1 mouse cellular context compared by ENCODE assay signal in the genomic region with DNA sequence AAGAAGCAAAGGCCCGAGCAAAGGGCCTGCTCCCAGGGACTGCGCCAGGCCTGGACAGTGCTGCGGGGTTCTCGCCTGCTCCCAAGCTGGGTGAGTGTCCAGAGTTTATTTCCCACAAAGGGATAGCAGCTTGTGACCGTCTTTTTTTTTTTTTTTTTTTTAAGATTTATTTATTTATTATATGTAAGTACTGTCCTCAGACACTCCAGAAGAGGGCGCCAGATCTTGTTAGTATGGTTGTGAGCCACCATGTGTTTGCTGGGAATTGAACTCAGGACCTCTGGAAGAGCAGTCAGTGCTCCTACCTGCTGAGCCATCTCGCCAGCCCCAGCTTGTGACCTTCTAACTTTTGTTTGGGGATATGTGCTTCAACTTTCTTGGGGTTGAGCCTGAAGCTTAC.
TF ChIP-seq lines count a peak whose summit lies in the region.

No protein-coding gene starts in this region.

TF ChIP-seq in MEL, 35 proteins besides CTCF, POLR2A, EP300 and RAD21:
- TF ChIP-seq BHLHE40 (IDR thresholded peaks at IDR 0.05; ENCODE audit: borderline replicate concordance, low read depth, low read length): no peak
- peak; percentile 72 for TF ChIP-seq ZNF384 (IDR thresholded peaks at IDR 0.05; ENCODE audit: low read depth, low read length)
